Mouse (Mus musculus): ENCODE data around the gene Chil5. TPM values are rescaled to one million over a fixed set of nuclear protein-coding genes. Genes with fewer than 3 reads are reported as not detected.
"Not testable (repeated sequence)": the region's sequence is repeated elsewhere in the genome, so short reads cannot be mapped to it uniquely, and the experiment has no call there.

The Chil5 gene
- not detected in 2 replicates for polyA plus RNA-seq (2014; fragmentation: Nextera tagmentation; extraction: Ambion mirVana)

- no peak within 1 kb of the TSS for H3K27ac ChIP-seq (ENCODE audit: low read depth, low read length)
- H3K4me1 ChIP-seq (ENCODE audit: control insufficient read depth, insufficient read depth, low read length), result no peaks in the 10 kb centered on the region
- H3K27me3 ChIP-seq (ENCODE audit: control insufficient read depth, insufficient read depth, low read length), result no peaks in the 10 kb centered on the region
- ATAC-seq (ENCODE audit: insufficient read depth, low FRiP score, low TSS enrichment), result no peak
- H3K4me3 ChIP-seq (ENCODE audit: low read depth, low read length), result no peak within 1 kb of the TSS
- 92% methylated on average over 1 of the region's 1 CpGs for WGBS
- no peak within 1 kb of the TSS for H3K4me2 ChIP-seq (ENCODE audit: low read depth)
- no peak within 1 kb of the TSS for H3K9ac ChIP-seq (ENCODE audit: low read length)
- no peaks in the 10 kb centered on the region for H3K36me3 ChIP-seq (ENCODE audit: control insufficient read depth, insufficient read depth, low read length)
- H3K9me3 ChIP-seq (ENCODE audit: control insufficient read depth, low read length), result no peaks in the 10 kb centered on the region
- no peak for DNase-seq (ENCODE audit: low spot score)
These were observed at the start of gene Chil5 for GRCm38 (mm10) chr3:106032781-106033180. Gene Chil5 (minus strand): TSS chr3:106032814.

- Histone ChIP-seq H3K9ac (ENCODE audit: low read length) (no peak overlapping the region), H3K27me3 (ENCODE audit: control insufficient read depth, insufficient read depth, low read length) (no peaks in the 10 kb centered on the region), H3K4me1 (ENCODE audit: control insufficient read depth, insufficient read depth, low read length) (no peaks in the 10 kb centered on the region), H3K4me3 (ENCODE audit: low read depth, low read length) (no peak overlapping the region), H3K27ac (ENCODE audit: low read depth, low read length) (no peak overlapping the region), H3K9me3 (ENCODE audit: control insufficient read depth, low read length) (0 out of 2 replicates have a peak, but pooled peaks cover 2% of the 10 kb centered on the region), H3K36me3 (ENCODE audit: control insufficient read depth, insufficient read depth, low read length) (no peaks in the 10 kb centered on the region), H3K4me2 (ENCODE audit: low read depth) (no peak overlapping the region)
- 78% methylated on average over 1 of the region's 1 CpGs for WGBS
- DNase-seq (ENCODE audit: low spot score) (no peak), ATAC-seq (ENCODE audit: insufficient read depth, low FRiP score, low TSS enrichment) (no peak)
These were observed 42.2 kb upstream of the Chil5 start for GRCm38 (mm10) chr3:106074824-106075223.

DNA sequence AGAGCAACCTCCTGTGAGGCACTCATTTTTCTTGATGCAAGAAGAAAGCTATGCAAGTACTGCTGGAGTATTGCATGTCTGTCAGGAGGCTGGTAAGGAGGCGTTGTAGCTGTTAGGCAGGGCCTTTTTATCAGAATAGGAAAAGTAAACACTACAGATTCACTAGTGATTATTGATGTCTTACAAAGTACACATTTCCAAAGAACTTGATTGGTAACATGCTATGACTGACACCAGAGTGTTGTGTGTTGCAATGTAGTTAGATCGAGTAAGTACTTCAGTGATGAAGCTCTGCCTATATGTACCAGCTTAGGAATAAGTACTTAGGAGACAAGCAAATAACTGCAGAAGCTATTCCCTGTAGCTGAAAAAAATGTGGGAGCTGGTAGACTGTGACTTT is 38.4 kb upstream of the Chil5 start:
- WGBS, result 87% methylated on average over 2 of the region's 2 CpGs
- no peaks in the 10 kb centered on the region for H3K9me3 ChIP-seq (ENCODE audit: control insufficient read depth, low read length)
- no peak for ATAC-seq (ENCODE audit: insufficient read depth, low FRiP score, low TSS enrichment)

GRCm38 (mm10) chr3:106067707-106068106 is 35.1 kb upstream of the Chil5 start:
- WGBS, result 34% methylated on average over 5 of the region's 5 CpGs
- not testable (repeated sequence) for H3K27ac ChIP-seq (ENCODE audit: low read depth, low read length); H3K36me3 ChIP-seq (ENCODE audit: control insufficient read depth, insufficient read depth, low read length); DNase-seq (ENCODE audit: low spot score); H3K4me1 ChIP-seq (ENCODE audit: control insufficient read depth, insufficient read depth, low read length); H3K4me3 ChIP-seq (ENCODE audit: low read depth, low read length); H3K4me2 ChIP-seq (ENCODE audit: low read depth); H3K9ac ChIP-seq (ENCODE audit: low read length); H3K27me3 ChIP-seq (ENCODE audit: control insufficient read depth, insufficient read depth, low read length); H3K9me3 ChIP-seq (ENCODE audit: control insufficient read depth, low read length); ATAC-seq (ENCODE audit: insufficient read depth, low FRiP score, low TSS enrichment)

More for the DNA sequence above, 38.4 kb upstream of the Chil5 start:
- DNase-seq (ENCODE audit: low spot score), result no peak
- no peak overlapping the region for H3K4me3 ChIP-seq (ENCODE audit: low read depth, low read length)
- no peak overlapping the region for H3K4me2 ChIP-seq (ENCODE audit: low read depth)
- H3K27me3 ChIP-seq (ENCODE audit: control insufficient read depth, insufficient read depth, low read length), result no peaks in the 10 kb centered on the region
- H3K27ac ChIP-seq (ENCODE audit: low read depth, low read length), result no peak overlapping the region
- H3K36me3 ChIP-seq (ENCODE audit: control insufficient read depth, insufficient read depth, low read length), result no peaks in the 10 kb centered on the region
- H3K9ac ChIP-seq (ENCODE audit: low read length), result no peak overlapping the region
- no peaks in the 10 kb centered on the region for H3K4me1 ChIP-seq (ENCODE audit: control insufficient read depth, insufficient read depth, low read length)

GRCm38 (mm10) chr3:106057966-106058365 is 25.4 kb upstream of the Chil5 start:
- DNase-seq (ENCODE audit: low spot score) (no peak), ATAC-seq (ENCODE audit: insufficient read depth, low FRiP score, low TSS enrichment) (no peak)
- H3K9me3 ChIP-seq (ENCODE audit: control insufficient read depth, low read length), result no peaks in the 10 kb centered on the region
- WGBS, result 76% methylated on average over 3 of the region's 3 CpGs
- H3K36me3 ChIP-seq (ENCODE audit: control insufficient read depth, insufficient read depth, low read length), result no peaks in the 10 kb centered on the region
- H3K9ac ChIP-seq (ENCODE audit: low read length), result no peak overlapping the region
- no peaks in the 10 kb centered on the region for H3K4me1 ChIP-seq (ENCODE audit: control insufficient read depth, insufficient read depth, low read length)
- no peaks in the 10 kb centered on the region for H3K27me3 ChIP-seq (ENCODE audit: control insufficient read depth, insufficient read depth, low read length)
- no peak overlapping the region for H3K4me3 ChIP-seq (ENCODE audit: low read depth, low read length)
- no peak overlapping the region for H3K4me2 ChIP-seq (ENCODE audit: low read depth)
- H3K27ac ChIP-seq (ENCODE audit: low read depth, low read length), result no peak overlapping the region

- Histone ChIP-seq H3K36me3 (ENCODE audit: control insufficient read depth, insufficient read depth, low read length) (no peaks in the 10 kb centered on the region), H3K4me2 (ENCODE audit: low read depth) (no peak overlapping the region), H3K9me3 (ENCODE audit: control insufficient read depth, low read length) (no peaks in the 10 kb centered on the region), H3K9ac (ENCODE audit: low read length) (no peak overlapping the region), H3K27me3 (ENCODE audit: control insufficient read depth, insufficient read depth, low read length) (no peaks in the 10 kb centered on the region), H3K4me3 (ENCODE audit: low read depth, low read length) (no peak overlapping the region), H3K27ac (ENCODE audit: low read depth, low read length) (no peak overlapping the region), H3K4me1 (ENCODE audit: control insufficient read depth, insufficient read depth, low read length) (no peaks in the 10 kb centered on the region)
- WGBS, result 66% methylated on average over 18 of the region's 18 CpGs
- DNase-seq (ENCODE audit: low spot score) (no peak), ATAC-seq (ENCODE audit: insufficient read depth, low FRiP score, low TSS enrichment) (no peak)
These were observed 19.3 kb upstream of the Chil5 start for GRCm38 (mm10) chr3:106051896-106052295.

DNA sequence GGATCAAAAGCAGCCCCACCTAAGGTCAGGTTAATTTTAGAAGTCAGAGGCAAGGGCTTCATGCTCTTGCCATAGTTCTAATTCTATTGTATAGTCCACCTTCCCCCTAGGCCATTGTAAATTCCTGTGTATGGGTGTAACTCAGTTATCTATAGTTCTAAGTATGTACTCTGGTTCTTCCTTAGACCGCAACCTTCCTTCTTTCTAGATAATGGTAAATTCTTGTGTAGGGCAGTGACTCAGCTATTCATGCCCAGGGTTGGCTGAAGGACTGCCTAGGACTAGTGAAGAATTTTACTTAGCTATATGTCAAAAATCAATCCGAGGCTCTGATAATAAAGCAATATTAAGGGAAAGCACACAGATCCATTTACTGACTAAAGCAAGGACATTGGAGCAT is 7.7 kb upstream of the Chil5 start:
- H3K4me2 ChIP-seq (ENCODE audit: low read depth), result no peak overlapping the region
- H3K4me1 ChIP-seq (ENCODE audit: control insufficient read depth, insufficient read depth, low read length), result no peaks in the 10 kb centered on the region
- WGBS, result 89% methylated on average over 2 of the region's 2 CpGs
- H3K27me3 ChIP-seq (ENCODE audit: control insufficient read depth, insufficient read depth, low read length), result no peaks in the 10 kb centered on the region
- H3K27ac ChIP-seq (ENCODE audit: low read depth, low read length), result no peak overlapping the region
- no peaks in the 10 kb centered on the region for H3K36me3 ChIP-seq (ENCODE audit: control insufficient read depth, insufficient read depth, low read length)
- H3K9ac ChIP-seq (ENCODE audit: low read length), result no peak overlapping the region
- no peak overlapping the region for H3K4me3 ChIP-seq (ENCODE audit: low read depth, low read length)
- no peak for ATAC-seq (ENCODE audit: insufficient read depth, low FRiP score, low TSS enrichment)
- no peak for DNase-seq (ENCODE audit: low spot score)
- no peaks in the 10 kb centered on the region for H3K9me3 ChIP-seq (ENCODE audit: control insufficient read depth, low read length)

DNA sequence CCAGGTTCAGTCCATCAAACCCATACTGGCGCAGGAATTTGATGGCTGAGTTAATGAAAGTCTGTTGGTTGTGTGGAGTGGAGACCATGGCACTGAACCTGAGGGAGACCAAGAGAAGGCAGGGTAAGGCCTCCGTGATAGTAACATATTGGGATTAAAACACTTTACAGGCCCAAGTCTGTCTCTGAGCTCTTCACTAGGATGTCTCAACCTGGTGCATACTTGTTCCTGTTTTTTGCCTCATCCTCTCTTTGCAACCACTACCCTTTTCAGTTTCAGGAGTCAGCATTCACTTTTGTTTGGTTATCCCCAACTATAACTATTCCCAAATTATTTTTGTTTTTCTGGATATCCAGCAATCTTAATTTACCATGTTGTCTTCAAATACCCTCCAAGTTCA is 8.5 kb downstream of the Chil5 start:
- H3K9ac ChIP-seq (ENCODE audit: low read length), result no peak overlapping the region
- no peaks in the 10 kb centered on the region for H3K27me3 ChIP-seq (ENCODE audit: control insufficient read depth, insufficient read depth, low read length)
- no peaks in the 10 kb centered on the region for H3K36me3 ChIP-seq (ENCODE audit: control insufficient read depth, insufficient read depth, low read length)
- WGBS, result 91% methylated on average over 2 of the region's 2 CpGs
- H3K9me3 ChIP-seq (ENCODE audit: control insufficient read depth, low read length), result no peaks in the 10 kb centered on the region
- H3K27ac ChIP-seq (ENCODE audit: low read depth, low read length), result no peak overlapping the region
- H3K4me3 ChIP-seq (ENCODE audit: low read depth, low read length), result no peak overlapping the region
- DNase-seq (ENCODE audit: low spot score) (no peak), ATAC-seq (ENCODE audit: insufficient read depth, low FRiP score, low TSS enrichment) (no peak)
- H3K4me1 ChIP-seq (ENCODE audit: control insufficient read depth, insufficient read depth, low read length), result no peaks in the 10 kb centered on the region
- no peak overlapping the region for H3K4me2 ChIP-seq (ENCODE audit: low read depth)

- H3K4me3 ChIP-seq (ENCODE audit: low read depth, low read length), result no peak overlapping the region
- H3K27ac ChIP-seq (ENCODE audit: low read depth, low read length), result no peak overlapping the region
- ATAC-seq (ENCODE audit: insufficient read depth, low FRiP score, low TSS enrichment) (no peak), DNase-seq (ENCODE audit: low spot score) (no peak)
- H3K36me3 ChIP-seq (ENCODE audit: control insufficient read depth, insufficient read depth, low read length), result no peaks in the 10 kb centered on the region
- no peak overlapping the region for H3K9ac ChIP-seq (ENCODE audit: low read length)
- no peaks in the 10 kb centered on the region for H3K27me3 ChIP-seq (ENCODE audit: control insufficient read depth, insufficient read depth, low read length)
- H3K4me2 ChIP-seq (ENCODE audit: low read depth), result no peak overlapping the region
- no peaks in the 10 kb centered on the region for H3K4me1 ChIP-seq (ENCODE audit: control insufficient read depth, insufficient read depth, low read length)
- H3K9me3 ChIP-seq (ENCODE audit: control insufficient read depth, low read length), result no peaks in the 10 kb centered on the region
These were observed 10.8 kb downstream of the Chil5 start for GRCm38 (mm10) chr3:106021840-106022239.

Measured in neural tube, embryonic 11.5 days (tissue).